Mouse (Mus musculus) MEL (cell line): ENCODE data around the gene Slco2a1. TPM values are rescaled to one million over a fixed set of nuclear protein-coding genes. Genes with fewer than 3 reads are reported as not detected.

Source experiments
- DNase-seq: peaks from one replicate; pipeline ENCODE4 v3.0.0; 2011; ENCODE audit warnings: low read depth, low spot score
- H3K27ac ChIP-seq: 2 replicates; pipeline ENCODE4 v1.5.1; 2012; ENCODE audit warnings: low read depth, mild to moderate bottlenecking, control low read depth, low read length, moderate library complexity; ENCODE audit not compliant: control insufficient read depth
- H3K27me3 ChIP-seq, 2 experiments: fragments of 150-350 bp in 1 of 2; sonication (generic) in 1 of 2; 2 replicates each; pipeline ENCODE4 v1.6.1; 2012; ENCODE audit warnings: low read length in 2 of 2, mild to moderate bottlenecking in 2 of 2, improper control_type of control experiment in 1 of 2, moderate library complexity in 1 of 2; ENCODE audit not compliant: insufficient read depth in 2 of 2, control insufficient read depth in 1 of 2
- H3K36me3 ChIP-seq, 2 experiments: 2 replicates each; pipeline ENCODE4 v1.6.1; 2012 to 2014; ENCODE audit warnings: low read length in 2 of 2, improper control_type of control experiment in 1 of 2, inconsistent platforms in 1 of 2, mild to moderate bottlenecking in 1 of 2; ENCODE audit not compliant: insufficient read depth in 2 of 2, control insufficient read depth in 1 of 2
- H3K4me1 ChIP-seq, 2 experiments: fragments of 150-350 bp in 1 of 2; sonication (generic) in 1 of 2; 2 replicates each; pipeline ENCODE4 v1.6.1; 2012; ENCODE audit warnings: low read length in 2 of 2, improper control_type of control experiment in 1 of 2, mild to moderate bottlenecking in 1 of 2; ENCODE audit not compliant: insufficient read depth in 2 of 2, control insufficient read depth in 1 of 2
- H3K4me3 ChIP-seq, 2 experiments: fragments of 150-350 bp in 1 of 2; sonication (generic) in 1 of 2; 2 replicates each; pipeline ENCODE4 v1.5.1; 2012; ENCODE audit warnings: low read depth in 2 of 2, low read length in 2 of 2, mild to moderate bottlenecking in 2 of 2, moderate library complexity in 2 of 2, control low read depth in 1 of 2, improper control_type of control experiment in 1 of 2; ENCODE audit not compliant: control insufficient read depth in 1 of 2, insufficient read depth in 1 of 2
- H3K79me2 ChIP-seq: 2 replicates; pipeline ENCODE4 v1.6.1; 2012; ENCODE audit warnings: mild to moderate bottlenecking, low read length, moderate library complexity; ENCODE audit not compliant: control insufficient read depth, poor library complexity, insufficient read depth
- H3K9ac ChIP-seq: 2 replicates; pipeline ENCODE4 v1.6.1; 2012; ENCODE audit warnings: low read depth, mild to moderate bottlenecking, control low read depth, low read length, moderate library complexity; ENCODE audit not compliant: control insufficient read depth, poor library complexity, severe bottlenecking
- H3K9me3 ChIP-seq: fragments of 150-350 bp; sonication (generic); replicated peaks from 2 replicates; pipeline ENCODE4 v1.6.1; 2012; ENCODE audit warnings: mild to moderate bottlenecking, low read length, improper control_type of control experiment, moderate library complexity; ENCODE audit not compliant: insufficient read depth
- BHLHE40 ChIP-seq: IDR thresholded peaks from 2 replicates; pipeline ENCODE4 v1.6.1; 2012; ENCODE audit warnings: low read depth, mild to moderate bottlenecking, inconsistent platforms, low read length, improper control_type of control experiment, borderline replicate concordance
- CHD1 ChIP-seq: IDR thresholded peaks from 2 replicates; pipeline ENCODE4 v1.6.1; 2012; ENCODE audit warnings: low read depth, mild to moderate bottlenecking, inconsistent platforms, low read length, improper control_type of control experiment
- EP300 ChIP-seq, 2 experiments: IDR thresholded peaks; 2 replicates each; pipeline ENCODE4 v1.6.1; 2011; ENCODE audit warnings: improper control_type of control experiment in 2 of 2, low read length in 2 of 2, low read depth in 1 of 2, mild to moderate bottlenecking in 1 of 2
- ETS1 ChIP-seq: IDR thresholded peaks from 2 replicates; pipeline ENCODE4 v1.6.1; 2012; ENCODE audit warnings: low read depth, mild to moderate bottlenecking, inconsistent platforms, low read length, improper control_type of control experiment, moderate library complexity
- GABPA ChIP-seq: IDR thresholded peaks from 2 replicates; pipeline ENCODE4 v1.6.1; 2012; ENCODE audit warnings: low read depth, mild to moderate bottlenecking, inconsistent platforms, low read length, improper control_type of control experiment, moderate library complexity
- GATA1 ChIP-seq: IDR thresholded peaks from 2 replicates; pipeline ENCODE4 v1.6.1; 2011; ENCODE audit warnings: low read depth, low read length, improper control_type of control experiment
- HCFC1 ChIP-seq: IDR thresholded peaks from 2 replicates; pipeline ENCODE4 v1.6.1; 2012; ENCODE audit warnings: low read depth, mild to moderate bottlenecking, inconsistent platforms, low read length, improper control_type of control experiment, moderate library complexity
- JUND ChIP-seq: IDR thresholded peaks from 2 replicates; pipeline ENCODE4 v1.6.1; 2011; ENCODE audit warnings: low read depth, mild to moderate bottlenecking, improper control_type of control experiment, low read length
- MAFK ChIP-seq: IDR thresholded peaks from 2 replicates; pipeline ENCODE4 v1.6.1; 2011; ENCODE audit warnings: low read depth, mild to moderate bottlenecking, low read length, improper control_type of control experiment, borderline replicate concordance
- MAX ChIP-seq: IDR thresholded peaks from 2 replicates; pipeline ENCODE4 v1.6.1; 2011; ENCODE audit warnings: low read length, improper control_type of control experiment
- MAZ ChIP-seq: IDR thresholded peaks from 2 replicates; pipeline ENCODE4 v1.6.1; 2012; ENCODE audit warnings: low read depth, mild to moderate bottlenecking, inconsistent platforms, low read length, improper control_type of control experiment
- MEF2A ChIP-seq: IDR thresholded peaks from 2 replicates; pipeline ENCODE4 v1.6.1; 2014; ENCODE audit warnings: low read depth, mild to moderate bottlenecking, inconsistent platforms, low read length, improper control_type of control experiment; ENCODE audit not compliant: poor library complexity, insufficient replicate concordance, severe bottlenecking; ENCODE audit errors: extremely low read depth
- MXI1 ChIP-seq: IDR thresholded peaks from 2 replicates; pipeline ENCODE4 v1.6.1; 2011; ENCODE audit warnings: mild to moderate bottlenecking, low read depth, low read length, improper control_type of control experiment
- NELFE ChIP-seq: IDR thresholded peaks from 2 replicates; pipeline ENCODE4 v1.6.1; 2011; ENCODE audit warnings: low read depth, low read length, improper control_type of control experiment
- NRF1 ChIP-seq: IDR thresholded peaks from 2 replicates; pipeline ENCODE4 v1.6.1; 2014; ENCODE audit warnings: low read depth, mild to moderate bottlenecking, inconsistent platforms, low read length, improper control_type of control experiment, moderate library complexity; ENCODE audit not compliant: poor library complexity, insufficient read depth, severe bottlenecking
- POLR2AphosphoS2 ChIP-seq: IDR thresholded peaks from 2 replicates; pipeline ENCODE4 v1.6.1; 2011; ENCODE audit warnings: low read length, improper control_type of control experiment
- POLR2AphosphoS5 ChIP-seq: IDR thresholded peaks from 2 replicates; pipeline ENCODE4 v1.6.1; 2012; ENCODE audit warnings: low read depth, borderline replicate concordance, mild to moderate bottlenecking, inconsistent platforms, low read length, moderate library complexity, mixed read lengths
- RAD21 ChIP-seq: IDR thresholded peaks from 2 replicates; pipeline ENCODE4 v1.6.1; 2011; ENCODE audit warnings: mild to moderate bottlenecking, low read depth, low read length, improper control_type of control experiment
- RCOR1 ChIP-seq: IDR thresholded peaks from 2 replicates; pipeline ENCODE4 v1.6.1; 2012; ENCODE audit warnings: low read depth, mild to moderate bottlenecking, inconsistent platforms, low read length, improper control_type of control experiment
- SIN3A ChIP-seq: IDR thresholded peaks from 2 replicates; pipeline ENCODE4 v1.6.1; 2012; ENCODE audit warnings: low read length, improper control_type of control experiment, inconsistent platforms
- SMC3 ChIP-seq: IDR thresholded peaks from 2 replicates; pipeline ENCODE4 v1.6.1; 2011; ENCODE audit warnings: low read depth, low read length, improper control_type of control experiment
- TAL1 ChIP-seq: IDR thresholded peaks from 2 replicates; pipeline ENCODE4 v1.6.1; 2012; ENCODE audit warnings: mild to moderate bottlenecking, inconsistent platforms, low read length, moderate library complexity, mixed read lengths
- TCF12 ChIP-seq: IDR thresholded peaks from 2 replicates; pipeline ENCODE4 v1.6.1; 2014; ENCODE audit warnings: low read depth, mild to moderate bottlenecking, inconsistent platforms, low read length, improper control_type of control experiment, moderate library complexity
- UBTF ChIP-seq: IDR thresholded peaks from 2 replicates; pipeline ENCODE4 v1.6.1; 2012; ENCODE audit warnings: low read depth, mild to moderate bottlenecking, inconsistent platforms, low read length, improper control_type of control experiment, moderate library complexity, borderline replicate concordance; ENCODE audit not compliant: insufficient read depth
- USF1 ChIP-seq: IDR thresholded peaks from 2 replicates; pipeline ENCODE4 v1.6.1; 2014; ENCODE audit warnings: low read depth, mild to moderate bottlenecking, inconsistent platforms, low read length, improper control_type of control experiment, moderate library complexity
- USF2 ChIP-seq, 2 experiments: IDR thresholded peaks; 2 replicates each; pipeline ENCODE4 v1.6.1; 2011 to 2012; ENCODE audit warnings: improper control_type of control experiment in 2 of 2, low read length in 2 of 2, borderline replicate concordance in 1 of 2, inconsistent platforms in 1 of 2, low read depth in 1 of 2, mild to moderate bottlenecking in 1 of 2; ENCODE audit not compliant: insufficient read depth in 1 of 2
- ZKSCAN1 ChIP-seq: IDR thresholded peaks from 2 replicates; pipeline ENCODE4 v1.6.1; 2012; ENCODE audit warnings: low read depth, mild to moderate bottlenecking, inconsistent platforms, low read length, improper control_type of control experiment, moderate library complexity
- ZMIZ1 ChIP-seq: IDR thresholded peaks from 2 replicates; pipeline ENCODE4 v1.6.1; 2012; ENCODE audit warnings: low read depth, mild to moderate bottlenecking, inconsistent platforms, low read length, improper control_type of control experiment, moderate library complexity
- ZNF384 ChIP-seq: IDR thresholded peaks from 2 replicates; pipeline ENCODE4 v1.6.1; 2012; ENCODE audit warnings: low read depth, mild to moderate bottlenecking, inconsistent platforms, low read length, improper control_type of control experiment
- polyA plus RNA-seq, 2 experiments: library from polyadenylated mRNA; stranded (reverse) in 1 of 2; unstranded in 1 of 2; fragments of >175 nt in 1 of 2; fragments of >200 nt in 1 of 2; gene quantifications; 2 replicates each; pipeline versions ENCODE4 v1.2.1 to v1.2.4; 2012; ENCODE audit warnings: low replicate concordance in 2 of 2, low read depth in 1 of 2; ENCODE audit not compliant: insufficient read length in 2 of 2, insufficient read depth in 1 of 2, missing spikeins in 1 of 2
- total RNA-seq: library from RNA; depleted of rRNA; stranded (reverse); fragments of 300-350 nt; gene quantifications from 2 replicates; pipeline ENCODE4 v1.2.3, GENCODE M21; 2012

The Slco2a1 gene
- total and polyA plus RNA-seq, 3 experiments: 0.01 TPM; not detected in 2

DNA sequence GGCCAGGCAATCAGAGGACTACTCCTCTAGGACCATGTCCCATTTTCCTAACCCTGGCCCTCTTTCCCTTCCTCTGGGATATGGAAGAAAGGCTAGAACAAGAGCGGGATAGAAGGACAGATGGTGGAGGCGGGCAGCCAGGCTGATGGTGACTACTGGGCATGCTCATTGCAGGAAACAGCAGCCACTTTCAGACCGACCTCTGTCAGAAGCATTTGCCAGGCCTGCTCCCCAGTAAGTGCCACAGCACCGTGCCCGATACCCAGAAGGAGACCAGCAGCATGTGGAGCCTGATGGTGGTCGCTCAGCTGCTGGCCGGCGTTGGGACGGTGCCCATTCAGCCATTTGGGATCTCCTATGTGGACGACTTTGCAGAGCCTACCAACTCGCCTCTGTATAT, 79.1 kb downstream of the Slco2a1 start:
- Histone ChIP-seq H3K4me3 (no peak overlapping the region), H3K27ac (no peak overlapping the region), H3K9ac (no peak overlapping the region), H3K4me1 (no peaks in the 10 kb centered on the region), H3K27me3 (no peaks in the 10 kb centered on the region), H3K9me3 (no peaks in the 10 kb centered on the region), H3K36me3 (no peaks in the 10 kb centered on the region), H3K79me2 (no peaks in the 10 kb centered on the region)
- no peak for TF ChIP-seq SIN3A
- TF ChIP-seq USF2 (IDR thresholded peaks at IDR 0.05; ENCODE audit: borderline replicate concordance in 1 of 2, insufficient read depth in 1 of 2, low read depth in 1 of 2, low read length in 2 of 2): no peak
- no peak for TF ChIP-seq MEF2A
- no peak for TF ChIP-seq ZMIZ1
- no peak for TF ChIP-seq SMC3
- no peak for TF ChIP-seq POLR2AphosphoS2
- TF ChIP-seq JUND: no peak
- no peak for TF ChIP-seq USF1
- TF ChIP-seq GABPA: no peak
- no peak for TF ChIP-seq MAX
- TF ChIP-seq POLR2AphosphoS5: no peak
- TF ChIP-seq CHD1: no peak
- no peak for TF ChIP-seq GATA1
- TF ChIP-seq HCFC1: no peak
- no peak for TF ChIP-seq MAFK
- TF ChIP-seq MXI1: no peak
- no peak for TF ChIP-seq RCOR1
- TF ChIP-seq ZNF384: no peak
- no peak for TF ChIP-seq NELFE
- no peak for TF ChIP-seq TAL1
- no peak for DNase-seq

DNA sequence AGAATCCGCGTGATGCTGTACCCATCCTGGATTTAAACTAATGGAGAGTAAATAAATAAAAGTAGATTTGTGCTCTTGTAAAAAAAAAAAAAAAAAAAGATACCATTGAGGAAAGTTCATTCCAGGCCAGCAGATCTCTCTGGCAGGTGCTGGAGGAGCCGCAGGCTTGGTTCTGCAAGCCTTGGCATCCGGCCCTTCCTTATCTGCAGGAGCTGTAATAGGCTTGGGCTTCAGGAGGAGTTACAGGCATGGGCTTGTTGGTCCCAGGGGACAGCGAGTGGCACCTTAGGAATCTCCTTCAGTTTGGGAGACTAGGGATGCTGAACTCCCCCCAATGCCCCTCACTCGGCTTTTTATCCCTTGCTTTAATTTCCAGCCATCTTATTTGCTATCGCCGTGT, 80.3 kb downstream of the Slco2a1 start:
- TF ChIP-seq ZKSCAN1 (no peak), ETS1 (no peak), TCF12 (no peak), MEF2A (no peak), UBTF (no peak), RAD21 (no peak), ZNF384 (no peak), MAFK (no peak), BHLHE40 (no peak), SIN3A (no peak), GABPA (no peak), NRF1 (no peak), EP300 (IDR thresholded peaks at IDR 0.05; ENCODE audit: low read depth in 1 of 2, low read length in 2 of 2) (no peak), POLR2AphosphoS5 (no peak), JUND (no peak), MAZ (no peak)
- Histone ChIP-seq H3K9ac (no peak overlapping the region), H3K4me3 (no peak overlapping the region), H3K9me3 (no peaks in the 10 kb centered on the region), H3K4me1 (no peaks in the 10 kb centered on the region), H3K27me3 (no peaks in the 10 kb centered on the region), H3K36me3 (no peaks in the 10 kb centered on the region), H3K79me2 (no peaks in the 10 kb centered on the region), H3K27ac (no peak overlapping the region)
- DNase-seq: no peak
